Mouse (Mus musculus) adrenal gland, postnatal 10 days (tissue): ENCODE results near the gene Rtp1. TPM values are rescaled to one million over a fixed set of nuclear protein-coding genes. Genes with fewer than 3 reads are reported as not detected.

Experiments used
- DNase-seq: peaks from one replicate; pipeline ENCODE4 v3.0.0; 2021; ENCODE audit warnings: mixed read lengths
- total RNA-seq, 2 experiments: library from RNA; stranded (reverse); gene quantifications; 2 replicates each; pipeline ENCODE4 v1.2.3; 2021

Gene Rtp1
- total RNA-seq, 2 experiments from 2014 or later: not detected

- peak; percentile 61 for DNase-seq
These were observed 27.6 kb downstream of the Rtp1 start for GRCm38 (mm10) chr16:23456534-23456933.

DNA sequence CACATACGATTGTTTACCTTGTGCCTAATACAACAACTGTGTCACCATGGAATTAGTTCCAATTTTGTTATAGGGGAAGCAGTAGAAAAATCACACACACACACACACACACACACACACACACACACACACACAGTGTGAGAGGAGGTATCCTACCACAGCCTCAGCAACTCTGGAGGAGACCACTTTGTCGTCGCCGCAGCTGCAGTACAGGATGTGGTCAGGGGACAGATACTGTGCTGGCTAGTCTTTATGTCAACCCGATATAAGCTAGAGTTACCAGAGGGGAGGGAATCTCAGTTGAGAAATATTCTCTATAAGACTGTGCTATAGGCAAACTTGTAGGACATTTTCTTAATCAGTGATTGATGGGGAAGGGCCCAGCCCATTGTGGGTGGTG, 28.4 kb downstream of the Rtp1 start:
- DNase-seq: no peak

- DNase-seq: no peak
These were observed 30.1 kb downstream of the Rtp1 start for GRCm38 (mm10) chr16:23458906-23459588.

DNA sequence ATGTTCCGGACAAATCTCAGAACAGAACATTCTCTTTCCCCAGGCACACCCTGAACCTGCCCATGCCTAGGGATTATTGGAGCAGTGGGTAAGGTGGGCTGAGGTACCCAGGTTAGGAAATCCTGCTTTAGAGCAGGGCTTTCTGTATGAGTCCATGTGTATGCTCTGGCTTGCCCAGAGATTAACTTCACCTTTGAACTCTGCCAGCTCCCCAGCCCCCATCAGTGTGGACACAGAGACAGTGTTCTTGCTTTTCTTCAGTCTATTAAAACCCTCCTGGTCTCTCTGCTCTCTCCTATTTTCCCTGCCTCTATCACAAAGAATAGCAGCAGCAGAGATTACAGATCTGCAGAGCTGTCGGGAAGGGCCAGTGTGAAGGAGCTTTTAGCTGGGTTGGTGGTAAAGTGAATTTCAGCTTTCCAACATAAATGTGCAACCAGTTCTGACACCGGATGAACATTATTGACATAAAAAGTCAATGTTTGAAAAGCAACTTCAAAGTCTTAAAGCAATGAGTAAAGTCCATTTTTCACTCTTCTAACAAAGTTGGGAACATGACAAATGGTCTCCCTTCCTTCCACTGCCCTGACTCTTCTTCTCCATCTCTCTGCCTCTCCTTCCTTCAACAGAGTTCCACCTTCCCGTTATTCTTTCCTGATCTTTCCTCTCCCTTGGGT, 34.9 kb downstream of the Rtp1 start:
- DNase-seq: no peak

DNA sequence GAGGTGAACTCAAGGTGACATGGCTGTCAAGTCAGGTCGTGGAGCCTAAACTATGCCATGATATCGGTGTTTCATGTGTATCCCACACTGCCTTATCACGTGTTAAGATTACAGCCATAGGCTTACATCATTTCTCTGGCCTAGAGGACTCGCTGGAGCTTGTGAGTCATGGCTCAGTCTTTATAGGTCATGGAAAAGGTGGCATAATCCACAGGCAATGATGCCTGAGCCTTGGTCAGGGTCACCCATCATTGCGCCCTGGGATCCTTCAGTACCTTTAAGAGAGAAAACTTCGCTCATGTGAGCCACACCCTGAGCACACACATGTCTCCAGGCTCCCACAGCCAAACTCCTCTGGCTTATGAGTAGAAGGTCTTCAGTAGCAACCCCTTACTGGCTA, 42.6 kb downstream of the Rtp1 start:
- DNase-seq: peak; percentile 51

- DNase-seq: no peak
These were observed 43.1 kb downstream of the Rtp1 start for GRCm38 (mm10) chr16:23472046-23472445.

DNA sequence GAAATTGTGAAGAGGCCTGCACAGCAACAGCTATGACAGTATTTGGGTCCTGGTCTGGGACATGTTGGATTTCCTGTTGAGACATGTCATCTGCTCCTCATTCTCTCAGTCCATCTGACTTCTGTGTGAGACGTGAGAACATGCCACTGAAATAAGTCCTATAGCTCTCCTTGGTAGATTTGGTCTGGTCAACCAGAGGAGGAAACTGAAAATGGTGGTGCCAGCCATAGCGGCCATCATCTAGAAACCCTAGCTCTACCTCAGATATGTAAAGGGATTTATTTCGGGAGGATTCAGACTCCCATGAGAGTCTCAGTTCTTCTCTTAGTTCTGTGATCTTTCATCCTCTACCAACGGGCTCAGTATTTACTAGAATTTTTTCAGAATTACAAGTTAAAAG, 46.7 kb downstream of the Rtp1 start:
- no peak for DNase-seq

- DNase-seq: no peak
These were observed 47.7 kb downstream of the Rtp1 start for GRCm38 (mm10) chr16:23476598-23476997.

- DNase-seq: no peak
These were observed 51.1 kb downstream of the Rtp1 start for GRCm38 (mm10) chr16:23479872-23480603.

- no peak for DNase-seq
These were observed 53.3 kb downstream of the Rtp1 start for GRCm38 (mm10) chr16:23482218-23482617.

GRCm38 (mm10) chr16:23482846-23483245, 53.9 kb downstream of the Rtp1 start:
- no peak for DNase-seq

DNA sequence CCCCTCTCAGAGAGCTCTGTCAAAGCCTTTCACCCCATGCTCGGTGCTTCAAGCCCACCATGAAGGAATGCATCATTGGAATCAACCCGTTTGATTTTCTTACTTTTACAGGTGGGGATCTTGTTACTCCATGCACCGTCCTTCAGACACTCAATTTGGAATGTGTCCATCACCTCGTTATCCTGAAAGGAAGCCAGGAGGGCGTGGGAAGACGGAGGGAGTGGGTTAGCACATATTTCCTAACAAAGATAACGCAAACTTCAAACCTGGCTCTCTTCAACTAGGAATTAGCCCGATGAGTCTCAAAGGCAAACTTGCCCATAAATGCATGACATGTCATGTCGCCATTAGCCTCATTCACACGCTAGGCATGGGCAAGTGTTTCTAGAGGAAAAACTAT, 54.4 kb downstream of the Rtp1 start:
- DNase-seq: no peak

Other genes with a start within 250 kb of the Rtp1 start
- gene St6gal1, start 204.4 kb upstream of the Rtp1 start, total RNA-seq: 10 to 100 TPM; 41.4 to 48.5 TPM
- gene Rtp4, start 91.2 kb downstream of the Rtp1 start, total RNA-seq: 1 to 10 TPM; 4.6 to 7.2 TPM
- gene Masp1, start 91.7 kb downstream of the Rtp1 start, total RNA-seq: 10 to 100 TPM; 54.2 to 65.3 TPM